Mouse (Mus musculus) gastrocnemius, adult 2 months (tissue): Measurements from ENCODE around the gene Prl3d3. TPM values are rescaled to one million over a fixed set of nuclear protein-coding genes. Genes with fewer than 3 reads are reported as not detected.
"Not testable (repeated sequence)": the region's sequence is repeated elsewhere in the genome, so short reads cannot be mapped to it uniquely, and the experiment has no call there.

ENCODE experiments used
- DNase-seq: peaks from one replicate; pipeline ENCODE4 v3.0.0; 2022
- H3K27ac ChIP-seq: fragments of 200-600 bp; 2 replicates; pipeline ENCODE4 v1.8.1; 2022; ENCODE audit warnings: mild to moderate bottlenecking
- H3K4me3 ChIP-seq: fragments of 200-600 bp; 2 replicates; pipeline ENCODE4 v1.8.1; 2022; ENCODE audit warnings: mild to moderate bottlenecking, moderate library complexity
- CTCF ChIP-seq: fragments of 200-600 bp; IDR thresholded peaks from 2 replicates; pipeline ENCODE4 v1.8.1; 2022; ENCODE audit warnings: antibody characterized with exemption, mild to moderate bottlenecking, moderate library complexity
- intact Hi-C: fragments of 180-260 bp; cut with DNase I; formaldehyde crosslinking; loops from one replicate; pipeline ENCODE4 v1.15.1; 2025
- long read RNA-seq, 2 experiments: library from polyadenylated mRNA; stranded (forward); transcript quantifications; one replicate each; pipeline ENCODE4 v2.0.0; 2021
- total RNA-seq, 2 experiments: library from RNA; stranded (reverse); gene quantifications; 2 replicates each; pipeline ENCODE4 v1.2.3; 2021

Gene Prl3d3
- not detected for total RNA-seq
- long read RNA-seq, experiment 1, result 0 reads
- long read RNA-seq, experiment 2, result 0 reads

GRCm38 (mm10) chr13:27156490-27156889 lies at the start of gene Prl3d3:
Gene Prl3d3, plus strand, starts transcription at chr13:27156790.
- H3K27ac ChIP-seq, DNase-seq, H3K4me3 ChIP-seq, intact Hi-C loops: not testable (repeated sequence)

GRCm38 (mm10) chr13:27121398-27121797 lies 35.2 kb upstream of the Prl3d3 start, which contains the start of gene Prl3d2:
Gene Prl3d2, plus strand, starts transcription at chr13:27121698.
- intact Hi-C loops, H3K27ac ChIP-seq, H3K4me3 ChIP-seq, DNase-seq: not testable (repeated sequence)

DNA sequence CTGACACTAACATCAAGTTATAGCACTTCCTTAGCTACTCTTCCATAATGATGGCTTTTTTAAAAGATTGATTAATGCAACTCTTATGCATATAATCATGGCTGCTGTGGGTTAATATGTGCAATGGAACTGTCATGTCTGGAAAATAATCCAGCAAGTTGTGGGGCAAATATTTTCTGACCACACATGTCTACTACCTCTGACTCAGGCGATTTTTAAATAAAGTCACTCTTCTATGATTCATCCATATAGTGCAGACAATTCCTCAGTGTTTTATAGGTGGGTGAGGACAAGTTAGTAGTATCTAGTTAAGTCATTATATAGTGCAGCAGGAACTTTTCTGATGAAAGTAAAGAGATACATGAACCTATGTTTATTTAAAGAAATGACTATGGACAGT lies 8.3 kb upstream of the Prl3d3 start:
- intact Hi-C loops, result no loop called here

DNA sequence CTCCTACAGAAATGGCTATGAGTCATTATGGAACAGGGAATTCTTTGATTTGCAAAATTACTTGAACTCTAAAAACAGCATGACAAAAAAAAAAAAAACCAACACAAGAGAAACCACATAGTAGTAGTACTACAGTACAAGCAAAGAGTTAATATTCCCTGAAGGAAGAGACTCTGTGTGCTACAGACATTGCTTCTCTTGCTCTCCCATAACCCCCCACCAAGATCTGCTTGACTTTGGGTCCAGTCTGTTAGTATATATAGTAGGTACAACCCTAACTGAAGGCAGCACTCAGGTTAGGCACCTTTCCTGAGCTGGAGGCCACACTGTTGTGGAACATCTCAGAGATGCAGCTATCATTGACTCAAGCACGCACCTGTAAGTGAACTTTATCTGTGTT lies 39.8 kb downstream of the Prl3d3 start, which contains the start of gene Prl3c1:
Prl3c1 (plus strand) TSS at position 301 of the 400 bp plus-strand sequence.
- intact Hi-C loops, result no loop called here
- Histone ChIP-seq H3K4me3 (no peak within 1 kb of the TSS), H3K27ac (no peak within 1 kb of the TSS)
- no peak for TF ChIP-seq CTCF
- no peak for DNase-seq

More for the DNA sequence above, 8.3 kb upstream of the Prl3d3 start:
- no peak overlapping the region for H3K27ac ChIP-seq
- no peak overlapping the region for H3K4me3 ChIP-seq
- DNase-seq, result no peak
- no peak for TF ChIP-seq CTCF

Other genes with a start within 250 kb of the Prl3d3 start
- not detected for gene Prl, start 99.2 kb upstream of the Prl3d3 start, total RNA-seq
- gene Prl3d1, start 62.6 kb upstream of the Prl3d3 start, total RNA-seq, result not detected
- gene Prl3d2, start 35.1 kb upstream of the Prl3d3 start, total RNA-seq, result not detected
- not detected for gene Prl3c1, start 39.9 kb downstream of the Prl3d3 start, total RNA-seq
- gene Prl3b1, start 85.1 kb downstream of the Prl3d3 start, total RNA-seq, result not detected
- gene Prl3a1, start 102.6 kb downstream of the Prl3d3 start, total RNA-seq, result not detected
- not detected for gene Prl6a1, start 155.8 kb downstream of the Prl3d3 start, total RNA-seq
- gene Prl8a2, start 188.9 kb downstream of the Prl3d3 start, total RNA-seq, result not detected
- not detected for gene Prl2b1, start 234.1 kb downstream of the Prl3d3 start, total RNA-seq